Mouse (Mus musculus) hindbrain, embryonic 14.5 days (tissue): Measurements from ENCODE around the gene Eef1b2. TPM values are rescaled to one million over a fixed set of nuclear protein-coding genes. Genes with fewer than 3 reads are reported as not detected.
"Not testable (repeated sequence)": the region's sequence is repeated elsewhere in the genome, so short reads cannot be mapped to it uniquely, and the experiment has no call there.

Experiments used
- ATAC-seq: fragments of 200-750 bp; cut with Nextera tagmentation; 2 replicates; pipeline ENCODE4 v1.8.0; 2017; ENCODE audit warnings: moderate number of reproducible peaks, mild to moderate bottlenecking, moderate TSS enrichment, moderate library complexity; ENCODE audit not compliant: low FRiP score
- DNase-seq: peaks from one replicate; pipeline ENCODE4 v3.0.0-alpha.2; 2015; ENCODE audit warnings: low spot score
- H3K27ac ChIP-seq: fragments of 300-500 bp; sonication (generic); 2 replicates; pipeline ENCODE4 v1.5.1; 2014; ENCODE audit warnings: mild to moderate bottlenecking, moderate library complexity
- H3K27me3 ChIP-seq: fragments of 300-500 bp; sonication (generic); 2 replicates; pipeline ENCODE4 v1.6.1; 2014; ENCODE audit warnings: mild to moderate bottlenecking, low read length, mixed read lengths; ENCODE audit not compliant: control insufficient read depth, insufficient read depth
- H3K36me3 ChIP-seq: fragments of 300-500 bp; sonication (generic); replicated peaks from 2 replicates; pipeline ENCODE4 v1.6.1; 2014; ENCODE audit not compliant: control insufficient read depth, insufficient read depth
- H3K4me1 ChIP-seq: fragments of 300-500 bp; sonication (generic); replicated peaks from 2 replicates; pipeline ENCODE4 v1.6.1; 2014; ENCODE audit warnings: antibody characterized with exemption, low read length, mixed read lengths; ENCODE audit not compliant: control insufficient read depth, insufficient read depth
- H3K4me2 ChIP-seq: fragments of 300-500 bp; sonication (generic); replicated peaks from 2 replicates; pipeline ENCODE4 v1.6.1; 2014; ENCODE audit warnings: mild to moderate bottlenecking, moderate library complexity
- H3K4me3 ChIP-seq: fragments of 300-500 bp; sonication (generic); replicated peaks from 2 replicates; pipeline ENCODE4 v1.5.1; 2014; ENCODE audit warnings: mild to moderate bottlenecking, low read length
- H3K9ac ChIP-seq: fragments of 300-500 bp; sonication (generic); 2 replicates; pipeline ENCODE4 v1.6.1; 2014
- H3K9me3 ChIP-seq: fragments of 300-500 bp; sonication (generic); 2 replicates; pipeline ENCODE4 v1.6.1; 2016; ENCODE audit warnings: low read length; ENCODE audit not compliant: control insufficient read depth
- WGBS: fragments of 180-500 bp; shearing (Covaris S2); extraction: QIAGEN DNeasy Blood & Tissue Kit; methylation state at CpG from one replicate; pipeline ENCODE4 v1.1.7; 2014; 5-methylcytosine and 5-hydroxymethylcytosine counted together
- polyA plus RNA-seq: library from polyadenylated mRNA; unstranded; fragments of >200 nt; fragmentation: Nextera tagmentation; extraction: Ambion mirVana; gene quantifications from 2 replicates; pipeline ENCODE4 v1.2.1, GENCODE M21; 2014

The Eef1b2 gene
- polyA plus RNA-seq, 1 experiment from 2014 or later = 490 TPM

GRCm38 (mm10) chr1:63185430-63185829, 8.8 kb downstream of the Eef1b2 start:
- not testable (repeated sequence) for H3K27ac ChIP-seq, DNase-seq, ATAC-seq, H3K4me2 ChIP-seq, H3K4me1 ChIP-seq, H3K9me3 ChIP-seq, H3K36me3 ChIP-seq, H3K4me3 ChIP-seq, H3K9ac ChIP-seq, H3K27me3 ChIP-seq
- 96% methylated on average over 6 of the region's 6 CpGs for WGBS

- ATAC-seq = no peak
- no peaks in the 10 kb centered on the region for H3K4me1 ChIP-seq
- no peaks in the 10 kb centered on the region for H3K36me3 ChIP-seq
- no peak overlapping the region for H3K9ac ChIP-seq
- no peaks in the 10 kb centered on the region for H3K9me3 ChIP-seq
- 95% methylated on average over 3 of the region's 3 CpGs for WGBS
- H3K4me3 ChIP-seq = no peak overlapping the region
- H3K27me3 ChIP-seq = no peaks in the 10 kb centered on the region
- DNase-seq = no peak
- no peak overlapping the region for H3K27ac ChIP-seq
- no peak overlapping the region for H3K4me2 ChIP-seq
Observed at GRCm38 (mm10) chr1:63188536-63188935, 11.9 kb downstream of the Eef1b2 start.

GRCm38 (mm10) chr1:63190851-63191250, 14.2 kb downstream of the Eef1b2 start:
- Histone ChIP-seq H3K36me3 (no peaks in the 10 kb centered on the region), H3K4me1 (no peaks in the 10 kb centered on the region), H3K9ac (no peak overlapping the region), H3K27me3 (no peaks in the 10 kb centered on the region), H3K4me2 (no peak overlapping the region), H3K27ac (no peak overlapping the region), H3K4me3 (no peak overlapping the region), H3K9me3 (no peaks in the 10 kb centered on the region)
- DNase-seq (no peak), ATAC-seq (no peak)
- WGBS = 68% methylated on average over 8 of the region's 8 CpGs

- ATAC-seq (no peak), DNase-seq (no peak)
- 92% methylated on average over 11 of the region's 11 CpGs for WGBS
- Histone ChIP-seq H3K27ac (no peak overlapping the region), H3K9me3 (no peaks in the 10 kb centered on the region), H3K4me3 (no peak overlapping the region), H3K4me1 (no peaks in the 10 kb centered on the region), H3K9ac (no peak overlapping the region), H3K27me3 (no peaks in the 10 kb centered on the region), H3K4me2 (no peak overlapping the region), H3K36me3 (no peaks in the 10 kb centered on the region)
Observed at GRCm38 (mm10) chr1:63192306-63193065, 15.9 kb downstream of the Eef1b2 start.

GRCm38 (mm10) chr1:63195848-63196512, 19.4 kb downstream of the Eef1b2 start:
- H3K9ac ChIP-seq = no peak overlapping the region
- WGBS = 72% methylated on average over 5 of the region's 5 CpGs
- no peaks in the 10 kb centered on the region for H3K36me3 ChIP-seq
- no peak overlapping the region for H3K4me2 ChIP-seq
- no peaks in the 10 kb centered on the region for H3K4me1 ChIP-seq
- peaks cover 11% of the 10 kb centered on the region; the same call in 1 of the 2 replicates for H3K9me3 ChIP-seq
- no peak for ATAC-seq
- no peaks in the 10 kb centered on the region for H3K27me3 ChIP-seq
- H3K27ac ChIP-seq = no peak overlapping the region
- DNase-seq = no peak
- no peak overlapping the region for H3K4me3 ChIP-seq

GRCm38 (mm10) chr1:63199387-63199786, 22.8 kb downstream of the Eef1b2 start:
- WGBS = 95% methylated on average over 6 of the region's 6 CpGs
- Histone ChIP-seq H3K36me3 (no peaks in the 10 kb centered on the region), H3K9me3 (peaks cover 11% of the 10 kb centered on the region; the same call in 1 of the 2 replicates), H3K4me1 (peaks cover 11% of the 10 kb centered on the region), H3K27me3 (no peaks in the 10 kb centered on the region), H3K4me3 (no peak overlapping the region), H3K9ac (no peak overlapping the region), H3K27ac (no peak overlapping the region), H3K4me2 (no peak overlapping the region)
- ATAC-seq = no peak
- DNase-seq = no peak

- ATAC-seq = no peak
- no peak overlapping the region for H3K9ac ChIP-seq
- H3K4me1 ChIP-seq = peaks cover 13% of the 10 kb centered on the region
- H3K9me3 ChIP-seq = peaks cover 11% of the 10 kb centered on the region; the same call in 1 of the 2 replicates
- H3K27ac ChIP-seq = no peak overlapping the region
- H3K36me3 ChIP-seq = no peaks in the 10 kb centered on the region
- WGBS = 97% methylated on average over 18 of the region's 18 CpGs
- no peak for DNase-seq
- H3K4me3 ChIP-seq = no peak overlapping the region
- no peak overlapping the region for H3K4me2 ChIP-seq
- no peaks in the 10 kb centered on the region for H3K27me3 ChIP-seq
Observed at GRCm38 (mm10) chr1:63200322-63200721, 23.7 kb downstream of the Eef1b2 start.

GRCm38 (mm10) chr1:63201672-63202071, 25.0 kb downstream of the Eef1b2 start:
- no peak for ATAC-seq

GRCm38 (mm10) chr1:63203471-63203870, 26.8 kb downstream of the Eef1b2 start:
- H3K4me1 ChIP-seq = peaks cover 13% of the 10 kb centered on the region
- H3K4me2 ChIP-seq = no peak overlapping the region
- no peak for DNase-seq
- 84% methylated on average over 1 of the region's 1 CpGs for WGBS
- H3K9ac ChIP-seq = peak overlapping the region; percentile 29; the same call in 1 of the 2 replicates
- H3K36me3 ChIP-seq = no peaks in the 10 kb centered on the region
- H3K27ac ChIP-seq = peak overlapping the region; percentile 72
- peak; percentile 59; the same call in 1 of the 2 replicates for ATAC-seq
- H3K27me3 ChIP-seq = no peaks in the 10 kb centered on the region
- no peak overlapping the region for H3K4me3 ChIP-seq
- peaks cover 11% of the 10 kb centered on the region; the same call in 1 of the 2 replicates for H3K9me3 ChIP-seq

More at GRCm38 (mm10) chr1:63201672-63202071, 25.0 kb downstream of the Eef1b2 start:
- H3K4me3 ChIP-seq = no peak overlapping the region
- H3K36me3 ChIP-seq = no peaks in the 10 kb centered on the region
- no peak for DNase-seq
- WGBS = 71% methylated on average over 1 of the region's 1 CpGs
- H3K4me1 ChIP-seq = peaks cover 13% of the 10 kb centered on the region
- peaks cover 11% of the 10 kb centered on the region; the same call in 1 of the 2 replicates for H3K9me3 ChIP-seq
- no peaks in the 10 kb centered on the region for H3K27me3 ChIP-seq
- no peak overlapping the region for H3K9ac ChIP-seq
- H3K27ac ChIP-seq = no peak overlapping the region
- no peak overlapping the region for H3K4me2 ChIP-seq
